Mouse (Mus musculus) kidney, adult 11 months (tissue): ENCODE results near the gene Tmem135.

ENCODE experiments used
- DNase-seq: peaks from one replicate; pipeline ENCODE4 v3.0.0; 2022

Gene Tmem135

GRCm38 (mm10) chr7:89174430-89174829 lies 229.6 kb downstream of the Tmem135 start:
- no peak for DNase-seq

GRCm38 (mm10) chr7:89173018-89173417 lies 231.0 kb downstream of the Tmem135 start:
- no peak for DNase-seq

DNA sequence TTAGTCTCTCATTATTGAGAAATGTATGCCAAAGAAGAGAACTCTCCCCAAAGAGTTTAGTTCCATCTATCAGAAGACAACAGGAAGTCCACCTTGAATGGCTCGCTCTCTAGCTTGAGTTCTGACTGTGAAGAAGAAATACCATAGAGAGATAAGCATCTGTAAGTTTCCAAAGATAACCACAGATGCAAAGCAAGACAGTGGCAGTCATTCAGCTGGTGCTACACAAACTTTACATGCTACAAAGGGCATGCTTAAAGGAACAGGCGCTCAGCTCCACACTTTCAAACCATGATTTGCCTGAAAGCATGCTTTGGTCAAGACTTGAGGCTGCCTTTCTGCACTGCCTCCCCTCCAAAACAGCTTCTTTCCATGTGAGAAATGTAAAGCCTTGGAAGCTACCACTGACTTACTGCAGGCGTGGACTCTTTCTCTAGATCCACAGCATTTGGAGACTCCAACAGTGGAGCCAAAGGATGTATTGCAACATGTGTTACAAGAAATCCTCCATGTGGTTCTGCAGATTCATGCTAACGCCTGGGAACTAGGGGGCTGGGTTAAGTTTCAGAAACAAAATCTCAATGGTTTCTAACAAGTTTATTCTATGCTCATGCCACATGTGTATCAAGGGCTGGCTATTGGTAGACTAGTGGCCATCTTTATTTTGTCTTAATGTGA lies 232.1 kb downstream of the Tmem135 start:
- DNase-seq: no peak

DNA sequence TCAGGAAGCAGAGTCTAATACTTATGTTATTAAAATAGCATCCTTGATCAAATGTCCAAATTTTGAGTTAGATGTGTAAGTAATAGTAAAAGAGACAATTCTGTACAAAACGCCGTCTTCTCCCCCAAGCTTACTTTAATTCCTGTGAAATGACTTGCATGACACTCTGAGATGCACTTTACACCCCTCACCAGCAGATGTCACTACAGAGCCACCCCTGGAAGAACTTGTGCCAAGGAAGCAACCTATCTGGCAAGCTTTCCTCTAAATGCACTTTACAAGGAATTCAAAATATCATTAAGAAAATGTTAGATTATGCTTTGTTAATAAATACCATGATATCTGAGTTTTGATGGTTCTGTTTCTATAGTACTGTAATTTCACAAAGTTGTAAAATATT lies 235.4 kb downstream of the Tmem135 start:
- DNase-seq: peak; percentile 57

- DNase-seq: no peak
These were observed 238.5 kb downstream of the Tmem135 start for GRCm38 (mm10) chr7:89165528-89165927.

DNA sequence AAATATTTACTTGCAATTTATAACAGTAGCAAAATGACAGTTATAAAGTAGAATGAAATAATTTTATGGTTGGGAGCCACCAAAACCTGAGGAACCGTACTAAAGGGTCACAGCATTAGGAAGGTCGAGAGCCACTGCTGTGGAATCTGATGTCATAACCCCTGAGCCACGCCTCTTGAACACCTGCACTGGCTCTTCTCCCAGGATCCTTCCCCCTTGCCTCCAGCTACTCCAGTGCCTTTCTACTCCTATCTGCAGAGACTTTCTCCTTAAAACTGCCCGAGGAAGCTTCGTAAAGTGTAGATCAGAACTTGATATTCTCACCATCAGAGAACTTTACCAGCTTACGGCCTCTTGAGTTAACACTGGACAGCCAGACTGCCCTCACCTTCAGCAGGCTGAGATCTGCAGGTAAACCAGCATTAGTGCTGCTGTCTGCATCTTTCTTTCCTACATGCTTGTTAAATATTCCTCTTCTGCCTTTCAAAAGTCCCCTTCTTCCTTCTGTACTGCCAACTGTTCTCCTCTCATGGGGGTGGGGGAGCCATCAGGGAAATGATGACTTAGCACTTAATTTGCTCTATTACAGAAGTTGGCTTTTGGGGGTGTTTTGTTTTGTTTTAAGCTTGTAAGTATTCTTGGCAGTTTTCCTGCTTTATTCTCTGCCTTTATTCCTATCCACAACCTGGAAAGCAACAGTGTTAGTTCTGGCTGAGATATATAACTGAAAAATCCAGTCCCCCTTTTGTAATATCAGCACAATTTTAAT lies 242.2 kb downstream of the Tmem135 start:
- DNase-seq: no peak

DNA sequence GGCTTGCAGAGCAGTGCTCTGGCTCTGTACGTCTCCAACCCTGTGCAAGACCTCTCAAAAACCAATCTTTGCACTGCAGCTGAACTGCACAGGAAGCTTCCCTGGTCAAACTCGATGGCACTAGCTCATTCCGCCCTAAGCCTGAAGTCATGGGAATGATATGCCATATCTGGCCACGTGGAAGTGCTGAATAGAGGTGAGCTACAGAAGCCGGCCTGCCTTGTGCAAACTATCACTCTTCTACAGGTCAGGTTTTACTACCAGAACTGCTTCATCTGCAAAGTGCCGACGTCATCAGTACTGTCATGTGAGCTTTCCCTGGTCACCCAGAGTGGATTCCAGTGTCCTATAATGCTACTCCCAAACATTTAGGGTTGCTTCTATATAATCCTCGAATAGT lies 246.7 kb downstream of the Tmem135 start:
- no peak for DNase-seq

DNA sequence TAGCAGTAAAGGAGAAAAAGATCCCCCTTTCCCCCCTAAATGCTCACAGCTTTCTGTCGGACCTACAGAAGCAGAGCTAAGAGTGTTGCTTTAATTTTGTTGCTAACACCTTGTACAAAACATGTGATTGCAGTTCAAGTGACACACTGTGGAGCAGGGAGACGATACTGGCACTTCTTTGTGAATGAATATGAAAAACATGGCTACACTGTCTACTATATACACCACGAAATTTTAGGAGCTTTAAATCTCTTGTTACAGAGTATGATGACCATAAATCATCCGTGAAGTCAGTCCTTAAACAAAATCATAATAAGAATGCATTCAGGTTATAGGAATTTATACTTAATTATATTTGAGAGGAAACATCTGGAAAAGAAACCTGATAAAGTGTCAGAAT lies 247.4 kb downstream of the Tmem135 start:
- DNase-seq: no peak

DNA sequence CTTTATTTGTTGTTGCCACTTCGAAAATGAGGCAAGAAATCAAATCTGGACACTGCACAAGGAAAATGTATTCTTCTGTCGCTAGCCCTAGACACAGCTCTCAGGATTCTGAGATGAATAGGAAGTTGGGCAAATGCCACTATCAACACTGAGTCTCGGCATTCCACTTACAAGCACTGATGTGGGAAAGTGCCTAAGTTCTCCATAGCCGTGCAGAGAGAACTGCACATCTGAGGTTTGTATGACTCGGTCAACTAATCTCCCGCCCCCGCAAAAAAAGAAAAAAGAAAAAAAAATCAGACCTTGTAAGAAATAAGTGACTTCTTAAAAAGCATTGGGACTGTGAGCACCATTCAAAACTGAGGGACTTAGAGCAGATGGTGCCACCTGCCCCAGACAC lies 248.3 kb downstream of the Tmem135 start:
- no peak for DNase-seq

DNA sequence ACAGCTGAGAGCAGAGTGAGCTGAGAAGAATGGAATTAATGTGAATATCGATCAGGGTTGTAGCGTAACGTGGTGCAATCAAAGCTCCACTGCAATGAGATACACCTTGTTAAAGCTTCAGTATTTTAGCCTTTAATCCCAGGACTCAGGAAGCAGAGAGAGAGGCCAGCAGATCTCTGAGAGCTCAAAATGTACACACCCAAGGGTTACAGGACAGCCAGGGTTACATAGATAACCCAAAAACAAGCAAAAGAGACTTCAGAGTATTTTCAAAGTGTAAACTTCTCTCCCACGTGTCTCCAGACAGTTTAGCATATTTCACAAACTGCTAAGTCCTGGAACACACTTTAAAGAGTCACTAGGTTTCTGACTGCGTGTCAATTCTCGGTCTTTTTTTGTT lies 248.8 kb downstream of the Tmem135 start:
- DNase-seq: no peak

GRCm38 (mm10) chr7:89151345-89151744 lies 252.7 kb downstream of the Tmem135 start:
- no peak for DNase-seq

DNA sequence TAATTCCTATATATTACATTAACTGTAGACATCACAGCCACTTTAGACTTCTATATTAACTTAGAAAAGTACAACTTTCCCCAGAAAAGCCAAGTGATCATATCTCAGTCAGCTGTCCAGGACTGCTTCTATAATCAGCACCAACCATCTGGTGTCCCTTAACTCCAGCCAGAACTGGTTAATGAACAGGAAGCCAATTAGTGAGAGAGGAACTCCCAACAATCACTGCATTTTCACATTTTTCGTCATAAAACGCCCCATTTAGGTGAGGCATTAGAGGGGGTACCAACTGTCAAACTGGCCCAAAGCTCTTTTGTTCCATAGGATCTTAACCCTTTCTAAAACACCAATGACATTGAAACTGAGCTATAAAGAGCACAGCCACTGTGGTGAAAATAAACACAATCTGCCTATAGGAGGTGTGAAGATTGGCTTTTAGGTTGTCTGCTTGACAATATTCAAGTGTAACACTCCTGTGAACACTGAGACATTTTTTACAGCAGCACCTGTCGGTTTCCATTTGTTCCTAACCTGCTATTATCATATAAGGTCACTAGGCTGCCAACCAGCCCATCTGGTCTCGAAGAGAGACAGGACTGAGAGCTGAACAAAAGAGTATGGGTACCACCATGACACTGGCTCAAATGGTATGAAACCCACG lies 263.3 kb downstream of the Tmem135 start:
- no peak for DNase-seq

- no peak for DNase-seq
These were observed 269.0 kb downstream of the Tmem135 start for GRCm38 (mm10) chr7:89134884-89135511.

GRCm38 (mm10) chr7:89126063-89126882 lies 277.7 kb downstream of the Tmem135 start:
- DNase-seq: peak; percentile 35

GRCm38 (mm10) chr7:89116261-89116664 lies 287.8 kb downstream of the Tmem135 start:
- peak; percentile 7 for DNase-seq

DNA sequence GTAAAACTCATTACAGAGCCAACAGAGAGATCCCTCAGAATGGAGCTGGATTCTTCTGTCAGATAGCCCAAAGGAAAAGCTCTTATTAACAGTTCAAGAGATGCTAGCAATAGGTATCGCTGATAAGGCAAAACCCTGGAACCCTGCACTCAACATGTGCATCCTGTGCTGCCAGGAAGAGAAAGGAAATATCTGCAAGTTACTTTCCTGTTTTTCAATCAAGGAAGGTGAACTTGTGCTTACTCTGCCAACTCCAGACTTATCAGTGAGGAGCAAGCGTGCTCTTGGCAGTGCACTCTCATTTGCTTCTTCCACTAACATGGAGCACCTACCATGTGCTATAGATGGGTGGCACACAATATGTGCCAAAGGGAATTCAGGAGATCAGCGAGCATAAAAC lies 288.4 kb downstream of the Tmem135 start:
- peak; percentile 58 for DNase-seq

GRCm38 (mm10) chr7:89106421-89106820 lies 297.6 kb downstream of the Tmem135 start:
- DNase-seq: no peak

DNA sequence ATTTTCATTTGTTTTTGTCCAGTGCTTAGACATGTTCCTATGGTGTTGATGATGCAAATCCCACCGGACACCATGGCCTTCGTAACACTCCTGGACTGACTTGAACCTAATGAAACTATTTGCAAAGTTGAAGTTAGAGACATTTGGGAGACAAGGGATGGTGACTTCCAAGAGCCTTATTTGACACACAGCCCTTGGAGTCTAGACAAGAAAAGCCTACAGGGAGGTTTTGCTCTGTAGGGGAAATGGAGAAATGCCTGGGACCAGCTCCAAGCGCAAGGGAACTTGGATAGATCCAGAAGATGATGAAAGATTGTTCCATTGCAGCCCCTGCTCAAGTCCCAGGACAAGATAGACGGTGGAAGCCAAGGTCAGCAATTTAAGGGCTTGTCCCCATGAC lies 304.3 kb downstream of the Tmem135 start:
- DNase-seq: peak; percentile 3
